Mouse (Mus musculus): ENCODE measurements around the gene Arhgap24.
"Not testable (repeated sequence)": the region's sequence is repeated elsewhere in the genome, so short reads cannot be mapped to it uniquely, and the experiment has no call there.

Gene Arhgap24

DNA sequence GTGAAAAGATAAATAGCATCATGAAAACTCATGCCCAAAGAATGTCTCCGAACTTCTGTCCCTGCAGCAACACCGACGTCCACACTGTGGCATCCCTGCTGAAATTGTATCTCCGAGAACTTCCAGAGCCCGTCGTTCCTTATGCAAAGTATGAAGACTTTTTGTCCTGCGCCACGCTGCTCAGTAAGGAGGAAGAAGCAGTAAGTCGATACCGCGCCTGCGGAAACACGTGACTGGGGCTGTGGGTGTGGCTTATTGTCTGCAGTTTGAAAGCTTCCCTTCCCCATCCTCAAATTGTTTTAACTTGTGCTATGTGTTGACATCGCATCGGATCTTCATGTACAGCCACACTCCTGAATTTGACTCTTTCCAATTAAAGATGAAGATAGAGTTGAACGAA, 394.4 kb downstream of the Arhgap24 start:
- DNase-seq (ENCODE audit: low read depth, low spot score): peak; percentile 36

DNA sequence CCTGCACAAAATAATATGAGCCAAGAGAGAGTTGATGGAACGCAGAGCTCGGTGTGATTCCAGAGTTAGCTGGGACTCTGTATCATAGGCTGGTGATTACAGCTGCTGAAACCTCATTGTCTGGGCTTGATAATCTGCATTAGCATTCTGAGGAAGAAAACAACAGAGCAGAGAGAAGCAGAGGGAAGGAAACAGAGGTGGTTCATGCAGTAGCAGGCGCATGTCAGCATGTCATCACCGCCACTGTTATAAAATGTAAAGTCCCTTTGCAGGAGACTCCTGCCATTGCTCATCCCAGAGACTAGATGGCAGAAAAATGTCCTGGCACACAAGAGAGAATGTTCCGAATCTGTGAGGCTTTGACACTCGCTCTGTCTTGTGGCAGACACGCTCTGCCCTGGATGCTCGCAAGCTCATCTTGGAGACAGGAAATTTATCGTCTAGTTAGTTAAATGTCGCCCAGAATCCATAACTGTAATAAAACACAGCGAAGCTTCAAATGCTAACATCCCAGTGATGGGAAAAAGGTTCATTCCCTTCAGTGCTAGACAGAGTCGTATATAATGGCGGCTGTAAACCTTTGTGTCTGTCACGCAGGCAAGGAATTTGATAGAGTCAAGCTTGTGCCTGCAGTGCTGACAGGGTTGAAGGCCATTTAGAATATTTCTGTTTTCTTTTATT, 407.4 kb downstream of the Arhgap24 start:
- DNase-seq (ENCODE audit: low read depth, low spot score): no peak

DNA sequence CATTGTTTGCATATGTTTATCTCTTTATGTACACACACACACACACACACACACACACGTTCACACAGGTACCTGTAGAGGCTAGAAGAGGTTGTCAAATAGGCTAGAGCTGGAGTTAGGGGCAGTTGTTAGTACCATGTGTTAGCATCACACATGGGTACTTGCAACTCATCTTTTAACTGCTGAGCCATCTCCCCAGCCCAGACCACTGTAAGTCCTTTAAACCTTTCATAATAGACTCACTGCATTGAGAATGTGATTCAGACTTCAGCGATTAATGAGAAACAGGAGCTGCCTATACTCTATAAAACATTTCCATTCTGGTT, 407.9 kb downstream of the Arhgap24 start:
- no peak for DNase-seq (ENCODE audit: low read depth, low spot score)

DNA sequence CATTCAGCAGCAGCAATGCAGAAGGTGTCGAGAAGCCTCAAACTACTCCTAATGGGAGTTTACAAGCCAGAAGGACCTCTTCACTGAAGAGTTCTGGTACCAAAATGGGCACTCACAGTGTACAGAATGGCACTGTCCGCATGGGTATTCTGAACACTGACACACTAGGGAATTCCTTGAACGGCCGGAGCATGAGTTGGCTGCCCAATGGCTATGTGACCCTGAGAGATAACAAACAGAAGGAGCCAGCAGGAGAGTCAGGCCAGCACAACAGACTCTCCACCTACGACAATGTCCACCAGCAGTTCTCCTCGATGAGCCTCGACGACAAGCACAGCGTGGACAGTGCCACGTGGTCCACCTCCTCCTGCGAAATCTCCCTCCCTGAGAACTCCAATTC, 411.0 kb downstream of the Arhgap24 start:
- DNase-seq (ENCODE audit: low read depth, low spot score): no peak

DNA sequence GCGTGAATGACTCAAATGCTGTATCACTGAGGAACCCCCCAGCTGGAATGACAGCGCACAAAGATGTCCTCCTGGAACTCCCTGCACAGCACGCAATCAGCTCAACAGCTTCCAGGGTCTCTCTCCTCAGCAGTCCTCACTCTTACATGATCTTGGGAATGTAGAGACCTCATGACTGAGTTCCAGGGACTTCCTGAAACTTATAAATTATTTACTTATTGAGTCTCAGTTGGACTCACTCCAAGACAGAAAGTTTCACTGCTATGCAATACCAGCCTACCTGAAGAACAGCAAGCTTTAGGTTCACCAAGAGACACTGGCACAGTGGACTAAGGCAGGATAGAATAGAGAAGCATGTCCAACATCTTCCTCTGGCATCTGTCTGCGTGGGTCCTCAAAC, 417.1 kb downstream of the Arhgap24 start:
- no peak for DNase-seq (ENCODE audit: low read depth, low spot score)

DNA sequence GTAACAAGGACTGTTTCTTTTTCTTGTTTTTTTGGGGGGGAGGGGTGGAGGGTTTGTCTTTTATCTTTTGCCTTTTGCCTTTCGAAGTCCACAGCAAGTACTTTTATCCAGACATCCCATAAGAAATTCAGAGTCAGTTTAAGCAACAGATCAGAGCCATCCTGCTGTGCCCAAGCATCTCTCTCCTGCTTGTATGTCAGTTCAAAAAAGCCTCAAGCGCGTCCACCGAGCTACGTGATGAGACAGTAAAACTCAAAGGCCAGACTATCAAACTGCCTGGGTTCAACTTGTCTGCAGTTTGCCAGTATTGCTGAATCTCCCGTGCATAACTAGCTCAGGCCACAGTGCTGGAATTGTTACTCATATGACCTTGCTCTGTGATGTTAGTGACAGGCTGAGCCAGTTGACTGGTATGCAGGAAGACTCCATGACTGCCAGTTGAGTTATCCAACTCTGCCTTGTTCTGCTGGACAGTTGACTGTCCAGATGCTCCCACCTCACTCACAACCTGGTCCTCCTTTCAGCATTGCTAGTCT, 418.6 kb downstream of the Arhgap24 start:
- no peak for DNase-seq (ENCODE audit: low read depth, low spot score)

DNA sequence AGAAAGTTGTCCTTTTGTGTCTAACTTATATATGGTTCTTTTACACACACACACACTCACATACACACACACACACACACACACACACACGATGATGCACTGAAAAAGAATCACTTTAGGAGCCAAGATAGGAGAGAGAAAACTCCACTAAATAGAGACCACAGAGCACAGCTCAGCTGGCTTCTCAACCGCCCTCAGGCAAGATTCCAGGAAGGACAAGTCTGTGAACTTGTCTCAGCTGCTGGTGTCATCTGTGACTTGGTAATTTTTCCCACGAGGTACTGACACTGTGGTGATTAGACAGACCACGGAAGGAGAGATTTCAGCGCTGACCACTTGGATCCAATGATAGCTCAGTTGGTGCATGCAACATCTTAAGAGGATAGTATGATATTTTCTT, 420.0 kb downstream of the Arhgap24 start:
- DNase-seq (ENCODE audit: low read depth, low spot score): no peak

DNA sequence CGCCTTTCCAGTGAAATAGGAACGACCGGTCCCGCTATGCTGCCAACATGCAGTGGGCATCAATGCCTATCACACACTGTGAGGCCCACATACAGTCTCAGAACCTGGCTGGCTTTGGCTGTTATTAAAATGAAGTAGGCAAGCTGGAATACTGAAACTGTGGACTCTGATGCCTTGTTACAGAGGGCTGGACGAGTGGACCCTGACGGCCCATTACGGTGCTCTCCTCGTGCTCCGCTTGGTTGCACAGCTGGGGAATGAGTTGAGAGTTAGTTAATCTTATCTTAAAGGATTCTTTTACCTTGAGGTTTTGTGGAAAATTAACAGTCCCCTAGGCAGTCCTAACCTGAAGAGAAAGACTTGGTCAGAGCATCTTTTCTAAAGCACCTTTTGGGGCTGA, 422.3 kb downstream of the Arhgap24 start:
- DNase-seq (ENCODE audit: low read depth, low spot score): no peak

DNA sequence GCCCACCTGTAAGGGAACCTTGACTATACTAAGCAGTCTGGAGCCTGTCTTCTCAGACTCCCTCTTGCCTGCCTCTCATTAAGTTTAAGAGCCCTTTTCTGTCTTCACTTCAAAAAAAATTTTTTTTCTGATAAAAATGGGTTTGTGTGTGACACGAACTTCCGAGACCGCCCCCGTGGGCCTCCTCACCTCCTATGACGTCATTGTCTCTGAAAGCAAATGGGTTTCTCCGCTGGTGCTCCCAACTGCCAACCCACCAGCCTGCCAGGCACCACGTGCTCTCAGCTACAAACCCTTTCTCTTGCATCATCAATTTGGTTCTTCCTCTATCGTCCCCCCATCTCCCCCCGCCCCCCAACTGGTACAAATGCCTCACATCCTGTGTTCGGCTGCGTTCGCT, 422.9 kb downstream of the Arhgap24 start:
- DNase-seq (ENCODE audit: low read depth, low spot score): no peak

DNA sequence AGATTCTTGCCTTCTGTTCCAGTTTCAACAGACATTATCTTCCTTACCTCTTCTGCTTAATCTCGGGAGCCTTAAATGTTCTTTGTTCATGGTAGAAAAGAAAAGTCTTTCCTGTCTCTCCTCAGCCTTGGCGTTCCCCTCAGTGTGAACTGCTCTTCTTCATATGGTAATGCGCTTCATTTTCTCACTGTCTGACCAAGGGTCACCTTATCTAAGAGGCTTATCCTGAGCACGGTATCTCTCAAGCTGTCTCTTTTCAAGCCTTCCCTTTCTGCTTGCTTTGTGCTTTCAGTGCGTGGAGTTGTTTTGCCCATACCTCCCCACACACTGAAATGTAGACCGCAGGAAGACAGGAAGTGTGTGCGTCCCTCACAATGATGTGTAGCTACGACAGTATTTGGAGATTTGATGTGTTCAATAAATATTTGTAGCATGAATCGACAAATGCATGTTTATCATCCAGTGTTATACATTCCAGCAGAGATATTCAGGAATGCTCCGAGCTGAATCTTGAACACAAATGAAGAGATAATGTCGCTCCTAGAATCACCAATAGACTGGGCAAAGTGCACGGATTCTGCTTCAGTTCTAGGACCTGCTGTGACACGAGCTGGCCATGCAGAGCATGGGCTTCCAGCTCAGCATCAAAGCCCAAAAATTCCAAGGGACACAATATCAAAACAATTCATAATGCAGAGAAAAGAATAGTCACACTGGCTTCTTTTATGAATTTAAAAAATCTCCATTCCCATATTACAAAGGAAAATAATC, 424.4 kb downstream of the Arhgap24 start:
- peak; percentile 80 for DNase-seq (ENCODE audit: low read depth, low spot score)

DNA sequence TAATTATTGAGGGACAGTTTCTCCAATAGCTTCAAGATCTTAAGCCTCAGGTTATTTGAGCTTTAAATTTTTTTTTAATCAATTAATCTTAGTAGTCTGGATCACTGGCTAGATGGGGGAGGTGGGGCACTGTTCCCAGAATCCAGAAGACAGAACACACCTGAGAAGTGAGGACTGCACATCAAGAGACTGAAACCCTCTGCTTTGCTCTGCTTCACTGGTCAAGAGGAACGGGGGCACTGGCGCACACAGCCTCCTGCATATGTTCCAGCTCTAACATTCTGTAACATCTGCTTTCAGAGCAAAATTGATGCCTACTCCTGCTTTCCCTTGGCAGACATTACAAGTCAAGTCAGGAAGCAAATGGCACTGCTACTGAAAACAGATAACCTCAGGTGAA, 439.0 kb downstream of the Arhgap24 start:
- DNase-seq (ENCODE audit: low read depth, low spot score): no peak

DNA sequence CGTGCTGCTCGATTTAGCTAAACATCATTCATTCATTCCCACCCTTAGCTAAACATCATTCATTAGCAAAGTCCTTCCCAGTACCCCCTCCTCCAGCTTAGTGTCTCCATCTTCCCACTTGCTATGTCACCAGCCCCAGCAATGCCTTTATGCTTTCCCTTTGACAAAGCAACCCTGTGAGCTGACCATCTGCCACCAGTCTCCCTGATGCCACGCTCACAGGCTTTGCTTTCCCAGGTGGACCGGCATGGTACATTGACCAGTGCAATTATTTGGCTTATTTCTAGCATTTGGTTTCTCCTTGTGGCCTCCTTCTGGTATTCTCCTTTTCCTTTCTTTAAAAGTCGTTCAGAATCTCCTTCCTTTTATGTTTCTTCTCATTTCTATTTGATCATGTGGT, 445.6 kb downstream of the Arhgap24 start:
- DNase-seq (ENCODE audit: low read depth, low spot score): no peak

DNA sequence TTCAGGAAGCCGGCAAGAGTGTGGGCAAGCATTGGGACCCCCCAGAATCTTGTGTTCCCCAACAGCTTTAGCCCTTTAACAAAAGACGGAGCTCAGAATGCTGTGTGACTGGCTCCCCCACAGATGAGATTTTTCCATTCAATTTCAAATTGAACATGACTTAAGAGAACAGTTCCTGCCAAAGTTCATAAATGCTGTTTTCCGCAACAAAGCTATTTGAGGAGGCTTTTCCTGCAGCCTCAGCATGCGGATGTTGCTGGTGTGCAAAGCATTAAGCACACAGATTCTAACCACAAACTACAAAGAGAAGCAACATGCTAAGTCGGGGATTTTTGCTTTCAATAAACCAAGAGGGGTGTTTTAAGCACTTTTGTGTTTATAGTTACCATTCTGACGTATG, 449.0 kb downstream of the Arhgap24 start:
- no peak for DNase-seq (ENCODE audit: low read depth, low spot score)

DNA sequence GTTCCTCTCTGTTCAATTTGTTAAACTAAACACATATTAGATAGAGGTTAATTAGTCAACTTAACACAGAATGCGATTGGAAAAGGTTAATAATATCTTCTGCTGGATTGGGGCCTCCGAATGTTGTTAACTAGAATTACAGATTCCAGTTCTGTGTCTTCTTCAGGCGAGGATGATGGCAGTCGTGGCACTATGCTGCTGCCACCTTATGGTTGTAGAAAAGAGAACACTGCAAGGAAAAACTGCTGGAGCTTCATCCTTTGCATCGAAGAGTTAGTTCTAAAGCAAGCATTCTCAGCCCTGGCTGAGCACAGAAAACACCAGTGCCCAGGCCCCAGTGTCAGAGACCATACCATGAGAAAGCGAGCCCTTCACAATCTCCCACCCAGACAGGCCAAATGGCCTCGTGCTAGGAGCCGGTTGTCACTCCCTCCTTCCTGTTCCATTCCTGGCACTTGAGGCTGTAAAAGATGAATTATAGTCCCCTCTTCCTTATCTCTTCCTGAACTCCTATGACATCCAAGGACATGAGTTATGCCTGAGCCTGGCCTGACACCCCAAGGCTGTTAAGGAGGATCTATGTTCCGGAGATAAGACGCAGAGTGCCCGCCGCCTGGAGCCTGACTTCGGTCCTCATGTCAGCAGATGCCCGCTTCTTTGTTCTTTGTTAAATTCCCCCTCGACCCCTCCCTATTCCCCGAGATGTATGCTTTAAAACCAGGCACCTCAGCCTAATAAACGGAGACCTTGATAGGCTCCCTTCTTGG, 462.9 kb downstream of the Arhgap24 start:
- not testable (repeated sequence) for DNase-seq (ENCODE audit: low read depth, low spot score)

DNA sequence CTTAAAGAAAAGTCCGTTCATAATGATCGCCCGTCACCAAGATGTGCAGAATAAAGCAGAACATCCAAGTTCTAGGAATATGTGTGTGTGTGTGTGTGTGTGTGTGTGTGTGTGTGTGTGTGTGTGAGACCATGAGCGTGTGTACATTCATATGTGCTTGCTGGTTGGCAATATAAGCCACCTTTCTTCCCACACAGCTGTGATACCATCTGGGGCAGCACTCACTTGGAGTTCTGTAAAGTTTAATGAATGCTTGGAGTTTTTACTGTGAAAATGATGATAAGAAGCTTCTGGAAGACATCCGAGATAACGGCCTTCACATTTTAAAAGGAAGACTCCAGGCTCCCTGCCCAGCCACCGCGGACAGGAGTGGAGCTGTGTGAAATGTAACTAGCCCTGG, 465.4 kb downstream of the Arhgap24 start:
- no peak for DNase-seq (ENCODE audit: low read depth, low spot score)

DNA sequence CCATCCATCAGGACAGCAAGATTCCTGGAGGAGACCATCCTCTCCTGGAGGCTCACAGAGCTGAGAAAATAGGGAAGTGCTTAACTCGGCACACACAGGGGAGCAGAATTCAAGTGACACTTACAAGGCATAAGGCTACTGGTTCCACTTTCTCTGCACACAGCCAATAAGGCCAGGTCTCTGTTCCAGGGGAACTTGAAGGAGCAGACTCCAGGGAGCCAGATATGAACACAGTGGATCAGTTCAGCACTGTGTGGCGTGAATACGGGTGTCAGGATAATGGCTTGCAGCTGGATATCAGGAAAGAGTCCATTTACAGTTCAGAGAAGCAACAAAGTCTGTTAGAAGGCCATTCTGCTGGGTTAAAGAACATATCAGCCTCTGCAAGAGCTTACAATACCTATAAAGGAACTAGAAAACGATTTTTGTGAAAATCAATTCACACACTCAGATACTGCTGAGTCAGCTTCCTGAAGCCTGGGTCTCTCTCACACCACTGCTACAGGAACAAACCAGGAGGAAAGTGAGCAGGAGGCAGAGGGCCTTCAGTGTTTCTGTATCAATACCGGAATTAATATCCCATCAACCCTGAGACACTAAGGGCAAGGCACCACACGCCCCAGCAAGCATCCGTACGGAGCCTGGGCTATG, 466.0 kb downstream of the Arhgap24 start:
- DNase-seq (ENCODE audit: low read depth, low spot score): no peak
